ENCODE assay signal across 7 mouse cellular contexts in the genomic region with DNA sequence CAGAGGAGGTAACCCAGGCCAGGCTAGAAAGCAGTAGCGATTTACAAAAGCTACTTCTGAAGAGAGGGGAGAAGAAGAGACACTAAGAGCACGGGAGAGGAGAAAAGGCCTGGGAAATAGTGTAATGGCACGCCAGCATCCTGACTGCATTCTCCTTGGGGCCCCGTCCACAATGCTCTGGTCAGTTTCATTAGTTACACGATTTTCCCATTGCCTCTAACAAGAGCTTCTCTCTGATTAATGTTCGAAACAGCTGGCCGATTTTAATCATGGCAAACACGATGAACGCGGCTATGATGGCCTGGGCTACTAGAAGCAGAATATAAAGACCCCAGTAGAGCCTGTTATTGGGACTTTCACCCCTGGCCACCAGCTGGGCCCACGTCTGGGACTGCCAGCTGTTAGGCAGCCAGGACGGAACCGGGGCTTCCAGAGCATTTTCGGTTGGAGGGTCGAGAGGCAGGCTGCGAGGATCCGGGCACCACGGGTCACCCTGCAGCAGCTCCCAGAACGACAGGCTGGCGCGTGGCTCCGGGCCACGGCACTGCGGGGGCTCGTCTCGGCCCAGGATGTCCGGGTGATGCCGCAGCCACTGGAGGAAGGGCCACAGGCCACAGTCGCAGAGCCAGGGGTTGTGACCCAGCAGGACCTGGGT. TPM values are rescaled to one million over a fixed set of nuclear protein-coding genes. Genes with fewer than 3 reads are reported as not detected.
A peak's percentile ranks its signal among the peaks of the same experiment; 100 is the strongest.
DNase-seq lines count a peak whose midpoint lies in the region; ATAC-seq lines count a peak whose summit lies in the region.

No protein-coding gene starts in this region.

- H3K4me3 ChIP-seq in megakaryocyte, embryonic 14.5 days (replicated peaks): peak overlapping the region; percentile 94
- peak overlapping the region; percentile 70 for H3K4me3 ChIP-seq in forebrain, embryonic 10.5 days
- peak overlapping the region; percentile 61 for H3K4me3 ChIP-seq in intestine, embryonic 15.5 days (replicated peaks)

- intact Hi-C loops in left cerebral cortex, postnatal 25 days (cut with DNase I): no loop called here

- ATAC-seq in megakaryocyte, adult 5-6 weeks (ENCODE audit: poor library complexity, severe bottlenecking): no peak
- ATAC-seq in intestine, embryonic 15.5 days: no peak; the same call in none of the 2 replicates

- no peaks in the 10 kb centered on the region for H3K27me3 ChIP-seq in megakaryocyte, embryonic 14.5 days (replicated peaks)
- peaks cover 82% of the 10 kb centered on the region for H3K27me3 ChIP-seq in forebrain, embryonic 10.5 days (ENCODE audit: poor library complexity, severe bottlenecking)
- H3K27me3 ChIP-seq in intestine, embryonic 15.5 days (replicated peaks): peaks cover 23% of the 10 kb centered on the region

- 15% methylated on average over 29 of the region's 29 CpGs for WGBS in forebrain, embryonic 10.5 days
- WGBS in intestine, embryonic 15.5 days: 19% methylated on average over 29 of the region's 29 CpGs

- peaks cover 62% of the 10 kb centered on the region for H3K36me3 ChIP-seq in megakaryocyte, embryonic 14.5 days (replicated peaks; ENCODE audit: low read length)
- no peaks in the 10 kb centered on the region for H3K36me3 ChIP-seq in forebrain, embryonic 10.5 days (replicated peaks)
- no peaks in the 10 kb centered on the region for H3K36me3 ChIP-seq in intestine, embryonic 15.5 days

- H3K9me3 ChIP-seq in megakaryocyte, embryonic 14.5 days: no peaks in the 10 kb centered on the region
- H3K9me3 ChIP-seq in forebrain, embryonic 10.5 days: no peaks in the 10 kb centered on the region
- no peaks in the 10 kb centered on the region for H3K9me3 ChIP-seq in intestine, embryonic 15.5 days

- H3K27ac ChIP-seq in forebrain, embryonic 10.5 days: peak overlapping the region; percentile 53
- no peak overlapping the region for H3K27ac ChIP-seq in intestine, embryonic 15.5 days

- H3K9ac ChIP-seq in intestine, embryonic 15.5 days: peak overlapping the region; percentile 49

- DNase-seq in forebrain, embryonic 10.5 days (ENCODE audit: extremely low spot score, low spot score): no peak
- peak; percentile 18 for DNase-seq in mesoderm, embryonic 11.5 days (ENCODE audit: low read depth, low spot score)
- DNase-seq in left cerebral cortex, postnatal 25 days (ENCODE audit: low spot score in 2 of 2): no peak
- DNase-seq in cerebellum, adult 11-12 months: no peak

- peaks cover 84% of the 10 kb centered on the region for H3K4me1 ChIP-seq in megakaryocyte, embryonic 14.5 days
- H3K4me1 ChIP-seq in forebrain, embryonic 10.5 days: peaks cover 21% of the 10 kb centered on the region
- H3K4me1 ChIP-seq in intestine, embryonic 15.5 days (replicated peaks): peaks cover 18% of the 10 kb centered on the region

- H3K4me2 ChIP-seq in intestine, embryonic 15.5 days (replicated peaks): peak overlapping the region; percentile 99

RNA-seq across cellular contexts. Expression of a gene that starts 2.5 kb away (rescaled TPM):
- polyA plus RNA-seq in megakaryocyte, embryonic 14.5 days (2012; ENCODE audit: insufficient read depth, low replicate concordance): 1,707 and 3,704 TPM in 2 replicates
- total RNA-seq in megakaryocyte, adult 5-6 weeks (2015): 0.07 and 0.38 TPM in 2 replicates
- total RNA-seq in megakaryocyte, adult 5-6 weeks (2017): not detected in 2 replicates
- polyA plus RNA-seq in forebrain, embryonic 10.5 days (2016; fragmentation: Nextera tagmentation; extraction: Ambion mirVana): 1.4 and 1.5 TPM in 2 replicates
- 0.46 and 0.59 TPM in 2 replicates for polyA plus RNA-seq in intestine, embryonic 15.5 days (2015; fragmentation: Nextera tagmentation; extraction: Ambion mirVana)
- total RNA-seq in left cerebral cortex, postnatal 25 days (2021): under 1 TPM; 0.57 to 0.82 TPM

RNA-seq across cellular contexts. Expression of a gene that starts 25.0 kb away (rescaled TPM):
- polyA plus RNA-seq in megakaryocyte, embryonic 14.5 days (2012; ENCODE audit: insufficient read depth, low replicate concordance): 0.11 TPM in 1 of 2 replicates, not detected in the other
- total RNA-seq in megakaryocyte, adult 5-6 weeks (2015): not detected in 2 replicates
- not detected in 2 replicates for total RNA-seq in megakaryocyte, adult 5-6 weeks (2017)
- 0.32 and 0.35 TPM in 2 replicates for polyA plus RNA-seq in forebrain, embryonic 10.5 days (2016; fragmentation: Nextera tagmentation; extraction: Ambion mirVana)
- 0.43 and 0.44 TPM in 2 replicates for polyA plus RNA-seq in intestine, embryonic 15.5 days (2015; fragmentation: Nextera tagmentation; extraction: Ambion mirVana)
- not detected for total RNA-seq in left cerebral cortex, postnatal 25 days (2021)

RNA-seq across cellular contexts. Expression of a gene that starts 40.8 kb away (rescaled TPM):
- not detected in 2 replicates for polyA plus RNA-seq in megakaryocyte, embryonic 14.5 days (2012; ENCODE audit: insufficient read depth, low replicate concordance)
- not detected in 2 replicates for total RNA-seq in megakaryocyte, adult 5-6 weeks (2015)
- total RNA-seq in megakaryocyte, adult 5-6 weeks (2017): not detected in 2 replicates
- polyA plus RNA-seq in forebrain, embryonic 10.5 days (2016; fragmentation: Nextera tagmentation; extraction: Ambion mirVana): not detected in 2 replicates
- polyA plus RNA-seq in intestine, embryonic 15.5 days (2015; fragmentation: Nextera tagmentation; extraction: Ambion mirVana): 0.19 and 0.20 TPM in 2 replicates
- not detected for total RNA-seq in left cerebral cortex, postnatal 25 days (2021)

Comparison
In these comparisons a context has a peak if more than half of its experiments do, and no peak if none do; other contexts are left out.
1. RNA of a gene that starts 2.5 kb away (polyA plus RNA-seq): 1,707 to 3,704 TPM in megakaryocyte, embryonic 14.5 days; 1.4 to 1.5 TPM in forebrain, embryonic 10.5 days and 0.46 to 0.59 TPM in intestine, embryonic 15.5 days; every median in the first group is over 100 times any median in the second.
2. Peak in every context shown above with its lines, with median percentiles within 50 percentile points of each other: H3K4me3 ChIP-seq.